Mouse (Mus musculus): ENCODE results near the gene Morc4. TPM values are rescaled to one million over a fixed set of nuclear protein-coding genes. Genes with fewer than 3 reads are reported as not detected.
A peak's percentile ranks its signal among the peaks of the same experiment; 100 is the strongest.

Morc4 gene
- 5.5 and 6.3 TPM in 2 replicates for polyA plus RNA-seq (2012; rRNA removed)

DNA sequence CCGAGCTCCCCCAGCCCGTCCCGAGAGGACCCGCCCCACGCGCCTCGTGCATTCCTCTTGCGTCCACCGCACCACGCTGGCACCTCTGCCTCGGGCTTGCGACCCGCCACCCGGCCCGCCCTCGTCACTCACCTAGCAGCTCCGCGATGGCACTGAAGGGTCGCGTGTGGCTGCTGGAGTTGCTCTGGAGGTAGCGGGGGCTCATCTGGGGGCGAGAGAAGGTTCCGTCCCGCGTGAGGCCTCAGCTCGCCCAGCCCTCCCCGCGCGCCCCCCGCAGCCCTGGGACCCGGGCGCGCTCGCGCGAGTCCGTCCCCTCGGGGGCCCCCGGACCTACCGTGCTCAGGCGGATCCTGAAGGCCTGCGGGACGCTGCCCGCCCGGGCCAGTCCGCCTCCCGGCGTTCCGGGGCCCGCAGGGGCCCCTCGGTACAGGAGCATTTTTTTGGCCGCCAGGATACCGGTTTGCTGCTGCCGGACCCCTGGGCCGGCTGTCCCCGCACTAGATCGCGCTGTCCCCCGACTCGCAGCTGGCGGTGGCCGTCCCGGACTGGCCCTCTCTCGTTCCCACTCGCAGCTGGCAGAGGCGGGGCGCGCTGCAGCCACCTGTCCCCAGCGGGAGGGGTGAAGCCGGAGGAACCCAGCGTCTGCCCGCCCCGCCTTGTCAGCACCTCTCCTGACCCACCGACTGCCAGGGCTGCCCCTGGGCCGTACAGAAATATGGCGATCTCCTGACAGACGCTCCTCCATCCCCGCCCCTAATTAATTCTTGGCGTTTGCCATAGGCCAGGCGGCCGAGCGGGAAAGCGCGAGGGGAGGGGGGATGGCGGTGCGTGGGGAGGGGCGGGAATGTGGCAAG lies at the start of gene Morc4:
TSS of gene Morc4 (minus strand) at position 740 of the 854 bp plus-strand sequence.
- DNase-seq (ENCODE audit: low spot score) = peak; percentile 35

DNA sequence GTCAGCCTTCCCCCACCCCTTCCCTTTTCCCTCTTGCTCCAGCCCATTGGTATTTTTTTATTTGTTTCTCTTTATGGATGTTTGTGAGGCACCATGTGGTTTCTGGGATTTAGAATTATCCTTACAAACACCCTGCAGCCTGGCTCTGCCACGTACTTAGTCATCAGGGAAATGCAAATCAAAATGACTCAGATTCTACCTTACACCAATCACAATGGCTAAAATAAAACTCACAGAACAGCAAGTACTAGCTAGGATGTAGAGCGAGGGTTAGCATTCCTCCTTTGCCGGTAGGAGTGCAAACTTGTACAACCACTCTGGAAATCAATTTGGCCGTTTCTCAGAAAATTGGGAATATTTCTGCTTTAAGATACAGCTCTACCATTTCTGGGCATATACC lies 49.1 kb upstream of the Morc4 start:
- DNase-seq (ENCODE audit: low spot score) = no peak

DNA sequence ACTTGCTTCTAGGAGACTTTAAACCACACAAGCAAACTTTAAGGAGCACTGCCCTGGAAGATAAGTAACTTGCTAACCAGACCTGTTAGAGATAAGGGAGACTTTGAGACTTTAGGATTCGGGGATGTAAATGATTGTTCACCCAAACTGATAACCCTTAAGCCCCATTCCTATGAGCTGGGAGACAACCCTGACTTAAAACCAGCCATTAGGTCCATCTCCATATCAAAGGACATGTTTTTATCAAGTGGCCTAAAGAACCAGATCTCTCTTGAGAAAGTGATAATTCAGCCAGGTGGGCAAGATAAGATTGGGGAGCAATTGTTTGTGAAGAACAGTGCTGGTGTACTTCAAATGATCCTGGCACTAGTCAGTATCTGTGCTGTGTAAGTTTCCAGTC lies 19.9 kb upstream of the Morc4 start:
- no peak for DNase-seq (ENCODE audit: low spot score)

DNA sequence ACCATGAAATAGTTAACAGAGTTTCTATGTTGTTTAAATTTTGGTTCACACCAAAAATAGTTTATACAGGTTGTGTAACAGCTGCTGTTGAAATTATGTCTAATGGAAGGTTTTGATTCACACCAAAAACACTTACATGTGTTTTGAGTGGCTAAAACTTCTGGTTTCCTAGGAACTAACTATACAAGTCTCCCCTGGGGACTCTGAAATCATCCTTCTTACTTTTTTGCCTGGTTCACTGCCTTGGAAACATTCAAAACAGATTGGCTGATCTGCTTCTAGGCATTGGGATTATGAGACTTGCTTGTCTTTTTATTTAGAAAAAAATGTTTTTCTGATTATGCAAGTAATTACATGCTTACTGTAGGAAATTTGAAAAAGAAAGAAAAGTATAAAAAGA lies 11.7 kb upstream of the Morc4 start:
- no peak for DNase-seq (ENCODE audit: low spot score)

DNA sequence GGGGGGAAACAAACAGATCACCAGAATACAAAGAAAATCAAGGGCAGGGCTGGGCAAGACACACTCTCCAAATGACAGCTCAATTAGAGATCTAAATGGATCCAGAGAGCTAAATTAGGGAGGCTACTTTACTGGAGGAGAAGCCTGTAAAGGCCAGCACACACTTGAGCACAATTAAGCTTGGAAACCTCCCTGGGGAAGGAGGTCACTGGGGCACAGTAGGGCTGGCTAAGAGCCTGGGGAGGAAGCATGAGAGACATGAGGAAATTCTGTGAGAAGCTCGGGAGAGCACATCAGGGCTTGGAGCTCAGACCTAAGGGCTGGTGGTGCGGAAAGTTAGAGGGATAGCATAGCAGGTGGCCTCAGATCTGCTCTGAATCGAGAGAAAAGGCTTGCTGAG lies 6.5 kb upstream of the Morc4 start:
- no peak for DNase-seq (ENCODE audit: low spot score)

DNA sequence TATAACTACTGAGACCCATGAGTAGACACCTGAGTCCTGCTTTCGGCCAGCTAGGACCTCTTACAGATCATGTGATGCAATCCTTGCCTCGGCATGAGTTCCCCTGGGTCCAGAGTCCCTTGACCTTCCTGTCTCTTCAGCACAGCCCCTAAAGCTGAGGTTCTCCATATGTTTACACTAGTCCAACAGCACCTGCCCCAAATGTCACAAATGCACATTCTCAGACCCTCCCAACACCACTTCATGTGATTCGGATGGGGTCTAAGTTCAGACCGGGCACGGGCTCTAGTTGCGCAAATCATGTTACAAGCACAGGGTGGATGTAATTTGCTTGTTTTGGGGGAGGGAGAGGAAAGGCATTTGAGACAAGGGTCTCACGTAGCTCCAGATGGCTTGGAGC lies 5.6 kb upstream of the Morc4 start:
- DNase-seq (ENCODE audit: low spot score) = no peak

DNA sequence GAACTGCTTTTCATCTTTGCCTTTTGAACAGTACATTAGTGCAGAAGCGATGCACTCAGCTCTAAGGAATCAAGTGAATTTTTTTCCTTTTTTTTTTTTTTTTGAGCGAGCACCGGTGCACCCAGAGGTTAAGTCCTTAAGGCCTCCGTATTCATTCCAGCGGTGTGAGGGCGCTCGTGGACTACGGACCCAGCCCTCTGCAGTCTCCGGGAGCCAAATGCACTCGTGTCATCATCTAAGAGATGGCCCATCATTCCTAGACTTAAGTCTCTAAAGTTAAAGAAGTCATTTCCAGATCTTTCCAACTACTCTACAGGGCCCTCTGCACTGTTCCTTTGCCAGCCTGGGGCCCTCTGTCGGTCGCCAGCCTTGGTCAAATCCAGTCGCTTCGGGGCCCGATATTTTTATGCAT lies 1.2 kb downstream of the Morc4 start:
- no peak for DNase-seq (ENCODE audit: low spot score)

DNA sequence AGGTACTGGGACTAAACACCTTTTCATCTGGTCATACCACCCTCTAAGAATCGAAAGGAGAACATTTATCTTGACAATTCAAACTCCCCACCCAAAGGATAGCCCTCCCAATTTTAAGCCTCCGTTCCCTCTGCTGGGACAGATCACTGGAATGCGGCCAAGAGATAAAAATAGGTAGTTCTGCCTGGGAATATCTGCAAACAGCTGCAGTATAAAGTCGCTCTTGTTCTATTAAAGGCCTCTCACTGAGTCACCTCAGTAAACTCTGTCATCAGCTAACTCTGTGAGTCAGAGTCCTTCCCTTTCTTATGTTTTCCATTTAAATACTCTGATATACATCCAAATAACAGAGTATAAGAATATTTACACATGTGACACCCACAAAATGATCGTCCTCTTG lies 12.1 kb downstream of the Morc4 start:
- no peak for DNase-seq (ENCODE audit: low spot score)

DNA sequence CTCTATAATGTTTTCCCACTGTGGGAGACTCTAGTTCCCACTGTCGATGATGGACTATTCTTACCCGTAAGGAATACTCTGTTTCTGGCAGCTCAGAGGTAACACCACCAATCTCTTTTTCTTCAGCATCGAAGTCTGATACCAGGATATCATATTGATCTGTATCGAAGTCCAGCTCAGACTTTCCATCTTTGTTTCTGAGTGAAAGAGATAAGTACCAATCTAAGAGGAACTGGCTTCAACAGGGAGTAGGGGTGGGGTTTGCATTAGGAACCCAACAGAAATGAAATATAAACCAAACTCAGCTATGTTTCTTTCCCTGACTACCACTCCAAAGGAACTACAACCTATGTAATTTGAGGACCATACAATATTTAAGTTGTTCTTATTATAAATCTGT lies 16.7 kb downstream of the Morc4 start:
- no peak for DNase-seq (ENCODE audit: low spot score)

DNA sequence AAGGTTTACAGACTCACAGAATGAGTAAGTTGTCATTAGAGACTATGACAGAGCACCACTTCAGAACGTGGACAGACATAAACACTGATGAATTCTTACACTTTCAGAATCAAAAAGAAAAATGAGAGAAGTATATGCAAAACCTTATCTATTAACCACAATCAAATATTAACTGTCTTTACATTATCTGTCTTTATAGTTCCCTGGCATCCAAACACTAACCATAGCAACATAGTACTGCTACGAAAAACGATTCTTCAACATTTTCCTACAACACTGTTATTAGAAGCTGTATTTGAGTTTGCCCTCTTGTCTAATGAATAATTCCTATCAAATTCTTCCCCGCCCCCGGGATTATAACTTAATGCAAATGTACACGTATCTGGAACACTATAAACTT lies 30.4 kb downstream of the Morc4 start:
- no peak for DNase-seq (ENCODE audit: low spot score)

DNA sequence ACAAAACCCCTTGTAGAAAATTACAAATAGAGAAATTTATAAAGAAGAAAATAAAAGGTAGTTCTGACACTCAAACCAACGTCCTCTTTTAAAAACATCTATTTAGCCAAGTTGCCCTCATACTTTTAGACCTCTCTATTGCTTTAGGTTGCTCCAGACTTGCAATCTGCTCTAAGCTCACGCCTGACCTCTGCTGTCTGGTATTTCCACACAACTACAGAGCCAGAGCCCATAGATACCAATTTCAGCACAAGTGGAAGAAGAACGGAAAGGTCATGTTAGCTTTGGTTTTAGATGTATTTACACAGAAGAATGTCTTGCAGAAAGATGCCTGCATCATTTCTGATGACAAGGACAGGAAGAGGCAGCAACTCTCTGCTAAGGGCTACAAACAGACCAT lies 32.4 kb downstream of the Morc4 start:
- DNase-seq (ENCODE audit: low spot score) = no peak

DNA sequence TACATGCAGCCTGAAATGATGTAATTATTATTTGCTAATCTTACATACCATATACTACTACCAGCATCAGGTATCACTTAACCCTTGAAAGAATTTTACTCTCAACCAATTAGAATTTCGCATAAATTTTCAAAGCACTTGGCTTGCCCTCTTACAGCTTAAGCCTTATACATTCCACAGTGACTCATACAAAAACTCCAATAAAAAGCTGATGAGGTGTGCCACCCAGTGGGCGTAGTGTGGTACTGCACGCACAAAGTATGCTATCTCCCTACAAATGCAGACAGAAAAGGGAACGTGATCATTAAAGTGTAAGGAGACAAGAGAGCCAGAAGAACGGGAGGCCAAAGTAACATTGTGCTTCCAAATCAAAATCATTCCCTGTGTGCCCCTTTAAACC lies 39.0 kb downstream of the Morc4 start:
- DNase-seq (ENCODE audit: low spot score) = no peak

DNA sequence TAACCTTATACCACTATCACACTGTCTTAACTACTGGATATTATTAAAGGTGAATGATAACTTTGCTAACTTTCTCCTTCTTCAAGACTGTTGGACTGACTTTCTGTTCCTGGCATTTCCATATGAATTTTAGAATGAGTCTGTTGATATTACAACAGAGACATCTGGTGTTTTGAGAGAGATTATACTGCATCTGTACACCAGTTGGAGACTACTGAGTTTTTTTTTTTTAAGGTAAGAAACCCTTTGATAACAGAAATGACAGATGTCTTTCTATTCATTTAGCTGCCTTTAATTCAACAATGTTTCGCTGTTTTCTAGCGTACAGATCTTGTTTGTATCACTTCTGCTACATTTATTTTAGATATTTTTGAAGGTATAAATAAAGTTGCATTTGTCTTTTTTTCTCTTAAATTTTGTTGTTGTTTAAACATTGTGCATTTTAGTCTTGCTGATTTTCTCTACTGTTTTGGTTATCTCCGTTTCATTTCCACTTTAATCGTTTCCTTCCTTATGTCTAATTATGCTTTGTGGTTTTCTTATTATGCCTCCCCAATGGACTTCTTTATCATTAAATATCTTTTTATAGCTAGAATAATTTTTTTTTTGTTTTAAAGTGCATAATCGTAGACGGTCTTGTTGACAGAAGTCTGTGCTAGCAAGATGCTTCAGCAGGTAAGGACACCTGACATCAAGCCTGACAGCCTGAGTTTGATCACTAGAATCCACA lies 42.9 kb downstream of the Morc4 start:
- no peak for DNase-seq (ENCODE audit: low spot score)

DNA sequence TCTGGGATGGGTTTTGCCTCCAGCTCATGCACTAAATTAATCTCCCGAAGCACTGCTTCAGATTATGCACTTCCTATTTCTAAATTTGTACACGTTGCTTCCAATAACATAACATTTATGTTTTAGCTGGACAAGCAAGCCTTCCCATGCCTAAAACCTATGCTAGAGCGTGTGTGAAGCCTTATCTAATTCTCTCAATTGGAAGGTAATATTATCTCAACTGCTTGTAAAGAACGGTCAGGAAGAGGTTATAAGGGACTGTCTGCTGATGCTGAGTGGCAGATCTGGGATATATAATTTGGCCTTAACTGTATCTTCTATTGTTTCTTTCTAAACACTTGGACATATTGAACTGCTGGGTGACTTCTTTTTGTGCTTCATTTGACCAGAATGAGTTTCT lies 44.6 kb downstream of the Morc4 start:
- DNase-seq (ENCODE audit: low spot score) = no peak

DNA sequence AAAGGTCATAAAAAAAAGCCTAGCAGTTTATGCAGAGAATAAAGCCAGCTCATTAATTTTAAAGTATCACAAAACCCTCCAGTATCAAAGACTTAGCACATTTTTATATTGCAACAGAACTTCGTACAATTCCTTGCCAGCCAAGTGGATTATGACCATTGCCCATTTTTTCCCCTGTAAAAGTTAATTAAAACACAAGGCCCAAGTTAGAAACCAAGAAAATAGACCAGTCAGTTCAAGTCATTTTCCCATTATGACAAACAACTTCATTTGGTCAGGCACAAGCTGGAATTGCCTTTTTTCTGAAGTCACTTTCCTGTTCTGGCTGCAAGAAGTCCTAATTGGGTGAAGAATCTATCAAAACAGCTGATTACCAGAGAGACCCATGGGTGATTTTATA lies 46.1 kb downstream of the Morc4 start:
- no peak for DNase-seq (ENCODE audit: low spot score)

DNA sequence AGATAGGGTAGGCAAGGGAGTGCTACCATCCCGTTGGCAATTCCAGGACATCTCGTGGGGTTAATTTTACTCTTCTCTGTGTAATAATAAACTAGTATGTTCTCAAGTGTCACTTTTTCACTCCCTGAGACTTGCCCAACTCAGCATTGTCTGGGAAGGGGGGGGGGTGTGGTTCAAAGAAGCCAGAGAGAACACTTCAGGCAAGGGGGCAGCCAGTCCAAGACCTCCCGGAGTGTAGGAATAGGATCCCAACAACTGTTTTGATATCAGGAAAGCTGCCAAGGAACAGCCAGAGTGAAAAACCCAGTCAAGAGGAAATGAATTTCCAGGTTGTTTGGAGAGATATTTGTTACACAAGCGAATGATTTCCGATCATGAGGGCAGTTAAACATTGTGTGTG lies 56.3 kb downstream of the Morc4 start:
- no peak for DNase-seq (ENCODE audit: low spot score)

DNA sequence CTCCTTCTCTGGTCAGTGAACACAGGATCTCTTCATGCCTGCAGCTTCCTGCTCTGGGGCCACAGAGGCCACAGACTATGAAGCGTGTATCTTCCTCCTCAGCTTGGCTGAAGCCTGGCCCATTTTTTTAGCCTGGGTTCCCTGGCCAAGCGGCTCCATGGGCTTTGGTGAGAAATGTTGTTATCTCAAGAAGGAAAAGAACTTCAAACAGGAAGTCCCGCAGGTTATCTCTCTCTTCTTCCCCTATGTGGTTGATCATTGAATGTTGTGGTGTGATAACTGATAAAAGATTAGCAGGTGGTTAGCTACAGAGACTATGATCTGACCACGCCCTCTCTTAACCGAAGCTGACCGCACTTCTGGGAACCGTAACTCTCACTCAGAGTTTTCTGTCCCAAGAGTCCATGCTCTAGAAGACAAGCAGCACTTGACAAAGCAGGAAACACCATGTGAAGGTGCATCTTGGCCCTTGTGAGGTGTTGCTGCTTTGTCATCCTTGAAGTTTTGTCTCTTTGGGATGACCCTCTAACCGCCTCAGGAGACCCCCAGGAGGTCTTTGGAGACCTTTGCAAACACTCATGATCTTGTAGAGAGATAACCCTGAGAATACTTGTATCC lies 57.4 kb downstream of the Morc4 start:
- DNase-seq (ENCODE audit: low spot score) = no peak

DNA sequence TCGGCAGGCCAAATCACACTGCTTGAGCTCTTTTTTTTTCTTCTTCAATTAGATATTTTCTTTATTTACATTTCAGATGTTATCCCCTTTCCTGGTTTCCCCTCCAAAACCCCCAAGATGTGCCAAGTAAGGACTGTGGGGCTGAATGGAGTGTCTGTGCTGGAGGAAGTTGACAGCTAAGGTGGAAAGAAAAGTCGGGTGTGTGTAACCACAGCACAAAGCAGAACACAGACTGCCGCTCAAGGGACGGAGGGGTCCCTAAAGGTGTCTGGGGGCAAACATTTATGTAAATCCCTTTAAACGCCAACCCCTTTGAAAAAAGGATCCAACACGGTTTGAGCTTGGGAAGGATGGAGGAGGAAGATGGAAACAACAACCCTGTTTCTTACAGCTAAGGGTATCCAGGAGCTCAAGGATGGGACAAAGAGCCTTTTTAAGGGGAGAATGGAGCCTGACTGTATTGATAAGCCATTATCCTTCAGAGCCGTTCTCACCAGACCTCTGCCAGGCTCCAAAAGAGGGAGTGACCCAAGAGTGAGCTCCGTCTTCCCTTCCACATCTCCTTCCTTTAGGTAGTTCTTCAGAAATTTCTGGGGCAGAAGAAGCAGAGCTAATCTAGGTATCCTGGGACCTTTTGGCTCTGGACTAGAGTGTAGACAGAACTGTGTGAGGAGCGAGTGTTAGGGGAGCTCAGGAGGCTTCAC lies 58.0 kb downstream of the Morc4 start:
- no peak for DNase-seq (ENCODE audit: low spot score)

DNA sequence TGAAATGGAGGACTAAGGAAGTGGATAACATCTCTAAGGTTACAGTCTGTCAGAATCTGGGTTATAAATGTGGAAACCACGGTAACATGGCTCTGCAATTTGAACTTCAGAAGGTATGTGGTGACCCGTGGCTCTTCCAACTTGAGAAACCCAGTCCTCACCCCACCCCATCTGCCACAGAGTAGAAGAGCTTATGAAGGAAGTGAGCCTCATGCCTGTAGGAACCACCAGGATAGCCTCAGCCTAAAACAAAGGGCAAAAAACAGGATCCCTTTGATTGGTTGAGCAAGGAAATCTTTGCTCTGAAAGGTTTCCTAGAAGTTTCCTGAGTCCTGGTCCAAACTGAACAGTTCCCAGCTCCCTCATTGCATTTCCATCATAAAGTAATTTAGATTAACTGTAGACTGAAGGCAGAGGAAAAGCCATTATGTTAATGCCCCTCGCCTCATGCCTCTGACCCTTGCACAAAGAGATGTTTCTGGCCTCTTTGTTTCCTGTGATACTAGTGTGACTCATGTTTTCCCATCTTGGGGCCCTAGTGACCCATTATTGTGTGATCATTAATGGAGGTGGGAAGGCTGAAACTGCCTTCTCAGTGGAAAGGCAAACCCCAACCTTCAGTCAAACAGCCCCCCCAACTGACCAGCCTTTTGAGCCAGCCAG lies 58.7 kb downstream of the Morc4 start:
- DNase-seq (ENCODE audit: low spot score) = no peak

DNA sequence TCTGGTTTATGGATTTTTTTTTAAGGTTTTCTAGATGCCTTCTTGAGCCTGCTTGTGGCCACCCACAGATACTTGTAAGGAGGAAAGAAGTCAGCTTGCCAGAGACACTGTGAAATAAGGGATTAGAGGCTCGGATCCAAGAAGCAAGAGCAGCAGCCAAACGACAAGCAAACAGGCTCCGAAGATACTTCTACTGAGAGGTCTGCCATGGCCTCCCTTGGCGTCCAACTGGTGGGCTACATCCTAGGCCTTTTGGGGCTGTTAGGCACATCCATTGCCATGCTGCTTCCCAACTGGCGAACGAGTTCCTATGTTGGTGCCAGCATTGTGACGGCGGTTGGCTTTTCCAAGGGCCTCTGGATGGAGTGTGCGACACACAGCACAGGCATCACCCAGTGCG lies 63.0 kb downstream of the Morc4 start:
- no peak for DNase-seq (ENCODE audit: low spot score)

DNA sequence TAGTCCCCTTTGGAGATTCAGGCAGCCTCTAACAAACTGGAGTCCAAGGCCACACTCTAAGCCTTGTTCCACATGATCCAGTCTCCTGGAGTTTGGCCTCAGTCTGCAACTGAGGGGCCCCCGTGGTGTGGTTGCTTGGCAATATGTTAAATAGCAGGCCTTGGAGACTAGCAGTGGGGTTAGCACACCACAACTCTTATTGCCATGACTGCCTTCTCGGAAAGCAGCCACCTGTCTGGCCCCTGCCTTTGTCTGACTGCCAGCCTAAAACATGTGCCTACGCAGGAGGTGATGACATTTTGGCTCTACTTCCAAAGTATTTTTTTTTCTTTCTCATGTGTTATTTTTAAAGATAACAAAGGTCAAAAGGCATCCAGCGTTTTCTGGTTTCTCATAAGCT lies 63.4 kb downstream of the Morc4 start:
- DNase-seq (ENCODE audit: low spot score) = no peak

DNA sequence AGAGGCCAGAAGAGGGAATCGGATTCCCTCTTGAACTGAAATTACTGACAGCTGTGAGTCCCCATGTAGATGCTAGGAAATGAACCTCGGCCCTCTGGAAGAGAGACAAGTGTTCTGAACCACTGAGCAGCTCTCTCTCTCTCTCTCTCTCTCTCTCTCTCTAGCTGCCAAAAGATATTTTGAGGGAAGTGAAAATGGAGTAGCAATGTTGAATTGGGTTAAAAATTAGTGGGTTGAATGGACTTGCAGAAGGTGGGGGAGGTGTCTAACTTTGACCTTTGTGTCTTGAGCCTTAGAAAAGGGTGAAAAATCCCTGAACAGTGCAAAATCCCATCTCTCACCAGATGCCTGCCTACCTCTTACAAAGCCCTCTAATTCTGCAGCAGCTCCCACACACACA lies 64.1 kb downstream of the Morc4 start:
- DNase-seq (ENCODE audit: low spot score) = no peak

Measured in urinary bladder, adult 2 months (tissue).